Mouse (Mus musculus): ENCODE results near the gene Spdye4c.

GRCm38 (mm10) chr2:128565904-128566303 is 25.1 kb upstream of the Spdye4c start:
- TF ChIP-seq CTCF (IDR thresholded peaks at IDR 0.05) (no peak), POLR2A (IDR thresholded peaks at IDR 0.05; ENCODE audit: insufficient read depth, low read depth, low read length) (no peak), EP300 (IDR thresholded peaks at IDR 0.05; ENCODE audit: insufficient read depth, low read depth, low read length) (no peak)
